8 mouse cellular contexts compared by ENCODE assay signal in genomic region chr2:163994654-163994976, GRCm38 (mm10). TPM values are rescaled to one million over a fixed set of nuclear protein-coding genes. Genes with fewer than 3 reads are reported as not detected.
A peak's percentile ranks its signal among the peaks of the same experiment; 100 is the strongest.
DNase-seq lines count a peak whose midpoint lies in the region; ATAC-seq and TF ChIP-seq lines count a peak whose summit lies in the region.

Gene Ywhab (plus strand): TSS chr2:163994960.

- peak within 1 kb of the TSS; percentile 85 for H3K4me2 ChIP-seq in forebrain, embryonic 12.5 days
- H3K4me2 ChIP-seq in limb, embryonic 13.5 days (replicated peaks): peak within 1 kb of the TSS; percentile 81

- H3K9me3 ChIP-seq in G1E (replicated peaks): no peaks in the 10 kb centered on the region
- H3K9me3 ChIP-seq in forebrain, embryonic 12.5 days: no peaks in the 10 kb centered on the region
- H3K9me3 ChIP-seq in limb, embryonic 13.5 days: no peaks in the 10 kb centered on the region

- WGBS in kidney, adult 2 months: under 1% methylated on average over 13 of the region's 14 CpGs
- WGBS in forebrain, embryonic 12.5 days: 0% methylated on average over 14 of the region's 14 CpGs
- 2% methylated on average over 13 of the region's 14 CpGs for WGBS in limb, embryonic 13.5 days
- WGBS in olfactory bulb, adult 2 months: 0% methylated on average over 13 of the region's 14 CpGs

- H3K9ac ChIP-seq in forebrain, embryonic 12.5 days: peak within 1 kb of the TSS; percentile 91
- peak within 1 kb of the TSS; percentile 92 for H3K9ac ChIP-seq in limb, embryonic 13.5 days

- ATAC-seq in G1E (ENCODE audit: extremely low read depth, insufficient number of reproducible peaks, low FRiP score, poor library complexity, severe bottlenecking): no peak
- ATAC-seq in forebrain, embryonic 12.5 days (ENCODE audit: low FRiP score): no peak
- no peak for ATAC-seq in hematopoietic stem cell, adult 5-6 weeks (replicated peaks in 1 of 2; ENCODE audit: insufficient read depth in 1 of 2, low FRiP score in 2 of 2, low TSS enrichment in 1 of 2, low read depth in 1 of 2, poor library complexity in 2 of 2, severe bottlenecking in 2 of 2)
- no peak for ATAC-seq in limb, embryonic 13.5 days (ENCODE audit: low FRiP score, low read depth)

- peak; percentile 32 for TF ChIP-seq POLR2A in kidney, adult 2 months (IDR thresholded peaks at IDR 0.05; ENCODE audit: low read depth, low read length)
- TF ChIP-seq POLR2A in olfactory bulb, adult 2 months (IDR thresholded peaks at IDR 0.05; ENCODE audit: insufficient read depth, low read depth, low read length): no peak

- peak within 1 kb of the TSS; percentile 92 for H3K27ac ChIP-seq in kidney, adult 2 months (ENCODE audit: insufficient read depth, low read depth, low read length)
- H3K27ac ChIP-seq in forebrain, embryonic 12.5 days: peak within 1 kb of the TSS; percentile 92
- H3K27ac ChIP-seq in limb, embryonic 13.5 days: peak within 1 kb of the TSS; percentile 85
- H3K27ac ChIP-seq in olfactory bulb, adult 2 months (ENCODE audit: insufficient read depth, low read depth, low read length): peak within 1 kb of the TSS; percentile 89

- H3K4me1 ChIP-seq in kidney, adult 2 months (ENCODE audit: control insufficient read depth, insufficient read depth, low read length): peaks cover 9% of the 10 kb centered on the region
- peaks cover 33% of the 10 kb centered on the region for H3K4me1 ChIP-seq in G1E (ENCODE audit: insufficient read depth, low read depth, low read length)
- H3K4me1 ChIP-seq in forebrain, embryonic 12.5 days: peaks cover 27% of the 10 kb centered on the region
- H3K4me1 ChIP-seq in limb, embryonic 13.5 days: peaks cover 28% of the 10 kb centered on the region
- peaks cover 5% of the 10 kb centered on the region for H3K4me1 ChIP-seq in olfactory bulb, adult 2 months (ENCODE audit: control insufficient read depth, insufficient read depth, low read length)

- no peak for TF ChIP-seq CTCF in kidney, adult 2 months (conservative IDR thresholded peaks at IDR 0.05; ENCODE audit: insufficient read depth, insufficient read length, low read depth, low read length)
- no peak for TF ChIP-seq CTCF in G1E (IDR thresholded peaks at IDR 0.05; ENCODE audit: low read depth, low read length)
- no peak for TF ChIP-seq CTCF in olfactory bulb, adult 2 months (IDR thresholded peaks at IDR 0.05; ENCODE audit: insufficient read depth, low read depth, low read length)

- H3K4me3 ChIP-seq in kidney, adult 2 months (ENCODE audit: insufficient read depth, low read depth, low read length): peak within 1 kb of the TSS; percentile 88
- peak within 1 kb of the TSS; percentile 86 for H3K4me3 ChIP-seq in G1E (ENCODE audit: low read depth, low read length)
- peak within 1 kb of the TSS; percentile 99 for H3K4me3 ChIP-seq in forebrain, embryonic 12.5 days (replicated peaks)
- peak within 1 kb of the TSS; percentile 95 for H3K4me3 ChIP-seq in limb, embryonic 13.5 days
- peak within 1 kb of the TSS; percentile 98 for H3K4me3 ChIP-seq in olfactory bulb, adult 2 months (ENCODE audit: insufficient read depth, low read depth, low read length)

- H3K36me3 ChIP-seq in kidney, adult 2 months (ENCODE audit: control insufficient read depth, insufficient read depth, low read length): no peaks in the 10 kb centered on the region
- peaks cover 28% of the 10 kb centered on the region for H3K36me3 ChIP-seq in G1E (replicated peaks)
- no peaks in the 10 kb centered on the region; the same call in 1 of the 2 replicates for H3K36me3 ChIP-seq in forebrain, embryonic 12.5 days (replicated peaks)
- H3K36me3 ChIP-seq in limb, embryonic 13.5 days: peaks cover 5% of the 10 kb centered on the region; the same call in 1 of the 2 replicates

- DNase-seq in kidney, adult 2 months: no peak
- DNase-seq in kidney, postnatal 36 days: no peak
- no peak for DNase-seq in G1E (ENCODE audit: low spot score)
- DNase-seq in spleen, postnatal 10 days (ENCODE audit: low spot score in 2 of 2): no peak

- H3K27me3 ChIP-seq in kidney, adult 2 months (replicated peaks; ENCODE audit: control insufficient read depth, insufficient read depth, low read length): no peaks in the 10 kb centered on the region
- peaks cover 20% of the 10 kb centered on the region for H3K27me3 ChIP-seq in G1E (ENCODE audit: insufficient read depth, low read length)
- H3K27me3 ChIP-seq in forebrain, embryonic 12.5 days: no peaks in the 10 kb centered on the region
- no peaks in the 10 kb centered on the region for H3K27me3 ChIP-seq in limb, embryonic 13.5 days

RNA-seq across cellular contexts. Expression of gene Ywhab, which starts in this region (rescaled TPM):
- 46.7 and 63.9 TPM in 2 replicates for polyA plus RNA-seq in kidney, adult 2 months (2012; rRNA removed)
- total RNA-seq in G1E (2014; fragmentation: Nextera tagmentation) (129 and 130 TPM in 2 replicates), G1E (2017) (52.6 and 56.1 TPM in 2 replicates)
- polyA plus RNA-seq in G1E (2012): 64.3 and 79.9 TPM in 2 replicates
- 339 and 340 TPM in 2 replicates for polyA plus RNA-seq in forebrain, embryonic 12.5 days (2016; fragmentation: Nextera tagmentation; extraction: Ambion mirVana)
- 66.2 and 87.0 TPM in 2 replicates for total RNA-seq in hematopoietic stem cell, adult 5-6 weeks (2017)
- polyA plus RNA-seq in limb, embryonic 13.5 days (2015; fragmentation: Nextera tagmentation; extraction: Ambion mirVana): 338 and 342 TPM in 2 replicates
- polyA plus RNA-seq in olfactory bulb, adult 2 months (2012; ENCODE audit: insufficient read depth, insufficient read length, low replicate concordance, missing spikeins): 463 TPM in 1 of 2 replicates, not detected in the other
